Mouse (Mus musculus) colon, adult 2 months (tissue): Measurements from ENCODE around the gene Dcp1b. TPM values are rescaled to one million over a fixed set of nuclear protein-coding genes. Genes with fewer than 3 reads are reported as not detected.

Source experiments
- polyA plus RNA-seq: library from polyadenylated mRNA; depleted of rRNA; stranded (reverse); fragments of >200 nt; gene quantifications from 2 replicates; pipeline ENCODE4 v1.2.3, GENCODE M21; 2012; rRNA removed

The Dcp1b gene
- polyA plus RNA-seq, result 27.1 and 29.9 TPM in 2 replicates

DNA sequence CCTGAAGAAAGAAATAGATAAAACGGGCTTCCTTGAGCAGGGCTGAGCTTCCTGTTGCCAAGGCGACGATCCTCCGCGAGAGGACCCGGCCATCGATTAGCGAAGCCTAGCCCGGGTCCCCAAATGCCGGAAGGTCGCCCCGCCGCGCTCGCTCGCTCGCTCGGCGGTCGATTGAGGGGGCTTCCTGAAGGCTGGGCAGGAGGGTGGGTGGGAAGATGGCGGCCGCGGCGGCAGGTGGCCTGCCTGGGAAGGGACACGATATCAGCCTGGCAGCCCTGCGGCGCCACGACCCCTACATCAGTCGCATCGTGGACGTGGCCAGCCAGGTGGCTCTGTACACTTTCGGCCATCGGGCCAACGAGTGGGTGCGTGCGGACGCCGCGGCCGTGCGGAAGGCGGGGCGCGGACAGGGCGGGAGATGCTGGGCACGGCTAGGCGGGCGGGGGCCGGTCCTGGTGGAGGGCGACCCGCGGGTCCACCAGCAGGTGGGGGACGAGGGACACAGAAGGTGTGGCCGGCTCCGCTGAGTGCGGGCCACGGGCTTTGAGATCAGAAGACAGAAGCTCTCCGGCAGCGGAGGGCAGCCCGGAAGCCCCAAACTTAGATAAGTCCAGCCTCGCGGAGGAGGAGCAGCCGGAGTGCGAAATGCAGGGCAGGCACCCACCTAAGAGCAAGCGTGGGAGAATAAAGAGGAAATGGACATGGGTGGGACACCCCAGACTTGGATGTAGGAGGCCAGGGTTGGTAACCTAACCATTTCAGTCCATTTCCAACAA, at the start of gene Dcp1b:
Dcp1b (plus strand) TSS at position 176 of the 776 bp plus-strand sequence.

GRCm38 (mm10) chr6:119196382-119197305, 21.6 kb downstream of the Dcp1b start, which contains the start of gene Cacna1c:
TSS of gene Cacna1c (minus strand) at chr6:119196418.

GRCm38 (mm10) chr6:119236241-119236640, 61.2 kb downstream of the Dcp1b start, which contains the start of gene Cacna2d4:
TSS of gene Cacna2d4 (plus strand) at chr6:119236526.

Other genes with a start within 250 kb of the Dcp1b start
- 5.2 and 5.6 TPM in 2 replicates for gene Cacna1c, start 21.2 kb downstream of the Dcp1b start, polyA plus RNA-seq
- 0.16 and 0.21 TPM in 2 replicates for gene Cacna2d4, start 61.3 kb downstream of the Dcp1b start, polyA plus RNA-seq
- 0.09 and 0.17 TPM in 2 replicates for gene Lrtm2, start 155.5 kb downstream of the Dcp1b start, polyA plus RNA-seq
- gene Adipor2, start 242.5 kb downstream of the Dcp1b start, polyA plus RNA-seq, result 62.2 and 62.5 TPM in 2 replicates